Mouse (Mus musculus) MEL (cell line): ENCODE results near the gene Fam114a2. TPM values are rescaled to one million over a fixed set of nuclear protein-coding genes. Genes with fewer than 3 reads are reported as not detected.

Source experiments
- DNase-seq: peaks from one replicate; pipeline ENCODE4 v3.0.0; 2011; ENCODE audit warnings: low read depth, low spot score
- H3K27ac ChIP-seq: 2 replicates; pipeline ENCODE4 v1.5.1; 2012; ENCODE audit warnings: low read depth, mild to moderate bottlenecking, control low read depth, low read length, moderate library complexity; ENCODE audit not compliant: control insufficient read depth
- H3K27me3 ChIP-seq, 2 experiments: fragments of 150-350 bp in 1 of 2; sonication (generic) in 1 of 2; 2 replicates each; pipeline ENCODE4 v1.6.1; 2012; ENCODE audit warnings: low read length in 2 of 2, mild to moderate bottlenecking in 2 of 2, improper control_type of control experiment in 1 of 2, moderate library complexity in 1 of 2; ENCODE audit not compliant: insufficient read depth in 2 of 2, control insufficient read depth in 1 of 2
- H3K36me3 ChIP-seq, 2 experiments: 2 replicates each; pipeline ENCODE4 v1.6.1; 2012 to 2014; ENCODE audit warnings: low read length in 2 of 2, improper control_type of control experiment in 1 of 2, inconsistent platforms in 1 of 2, mild to moderate bottlenecking in 1 of 2; ENCODE audit not compliant: insufficient read depth in 2 of 2, control insufficient read depth in 1 of 2
- H3K4me1 ChIP-seq, 2 experiments: fragments of 150-350 bp in 1 of 2; sonication (generic) in 1 of 2; 2 replicates each; pipeline ENCODE4 v1.6.1; 2012; ENCODE audit warnings: low read length in 2 of 2, improper control_type of control experiment in 1 of 2, mild to moderate bottlenecking in 1 of 2; ENCODE audit not compliant: insufficient read depth in 2 of 2, control insufficient read depth in 1 of 2
- H3K4me3 ChIP-seq, 2 experiments: fragments of 150-350 bp in 1 of 2; sonication (generic) in 1 of 2; 2 replicates each; pipeline ENCODE4 v1.5.1; 2012; ENCODE audit warnings: low read depth in 2 of 2, low read length in 2 of 2, mild to moderate bottlenecking in 2 of 2, moderate library complexity in 2 of 2, control low read depth in 1 of 2, improper control_type of control experiment in 1 of 2; ENCODE audit not compliant: control insufficient read depth in 1 of 2, insufficient read depth in 1 of 2
- H3K79me2 ChIP-seq: 2 replicates; pipeline ENCODE4 v1.6.1; 2012; ENCODE audit warnings: mild to moderate bottlenecking, low read length, moderate library complexity; ENCODE audit not compliant: control insufficient read depth, poor library complexity, insufficient read depth
- H3K9ac ChIP-seq: 2 replicates; pipeline ENCODE4 v1.6.1; 2012; ENCODE audit warnings: low read depth, mild to moderate bottlenecking, control low read depth, low read length, moderate library complexity; ENCODE audit not compliant: control insufficient read depth, poor library complexity, severe bottlenecking
- H3K9me3 ChIP-seq: fragments of 150-350 bp; sonication (generic); replicated peaks from 2 replicates; pipeline ENCODE4 v1.6.1; 2012; ENCODE audit warnings: mild to moderate bottlenecking, low read length, improper control_type of control experiment, moderate library complexity; ENCODE audit not compliant: insufficient read depth
- CHD1 ChIP-seq: IDR thresholded peaks from 2 replicates; pipeline ENCODE4 v1.6.1; 2012; ENCODE audit warnings: low read depth, mild to moderate bottlenecking, inconsistent platforms, low read length, improper control_type of control experiment
- CTCF ChIP-seq, 3 experiments: IDR thresholded peaks in 2 of 3; conservative IDR thresholded peaks in 1 of 3; 2 replicates each; pipeline ENCODE4 v1.5.1; 2011 to 2012; ENCODE audit warnings: low read length in 3 of 3, low read depth in 2 of 3, mild to moderate bottlenecking in 2 of 3, improper control_type of control experiment in 1 of 3, inconsistent platforms in 1 of 3, mixed read lengths in 1 of 3, moderate library complexity in 1 of 3; ENCODE audit not compliant: control insufficient read depth in 1 of 3, insufficient read depth in 1 of 3, poor library complexity in 1 of 3, severe bottlenecking in 1 of 3
- E2F4 ChIP-seq: IDR thresholded peaks from 2 replicates; pipeline ENCODE4 v1.6.1; 2011; ENCODE audit warnings: low read depth, low read length, improper control_type of control experiment, borderline replicate concordance
- ELF1 ChIP-seq: IDR thresholded peaks from 2 replicates; pipeline ENCODE4 v1.6.1; 2014; ENCODE audit warnings: low read depth, mild to moderate bottlenecking, inconsistent platforms, low read length, improper control_type of control experiment, moderate library complexity
- EP300 ChIP-seq, 2 experiments: IDR thresholded peaks; 2 replicates each; pipeline ENCODE4 v1.6.1; 2011; ENCODE audit warnings: improper control_type of control experiment in 2 of 2, low read length in 2 of 2, low read depth in 1 of 2, mild to moderate bottlenecking in 1 of 2
- GATA1 ChIP-seq: IDR thresholded peaks from 2 replicates; pipeline ENCODE4 v1.6.1; 2011; ENCODE audit warnings: low read depth, low read length, improper control_type of control experiment
- MAZ ChIP-seq: IDR thresholded peaks from 2 replicates; pipeline ENCODE4 v1.6.1; 2012; ENCODE audit warnings: low read depth, mild to moderate bottlenecking, inconsistent platforms, low read length, improper control_type of control experiment
- MXI1 ChIP-seq: IDR thresholded peaks from 2 replicates; pipeline ENCODE4 v1.6.1; 2011; ENCODE audit warnings: mild to moderate bottlenecking, low read depth, low read length, improper control_type of control experiment
- MYB ChIP-seq: IDR thresholded peaks from 2 replicates; pipeline ENCODE4 v1.6.1; 2011; ENCODE audit warnings: mild to moderate bottlenecking, low read depth, low read length, improper control_type of control experiment
- MYC ChIP-seq: IDR thresholded peaks from 2 replicates; pipeline ENCODE4 v1.6.1; 2011; ENCODE audit warnings: low read depth, mild to moderate bottlenecking, low read length, improper control_type of control experiment, moderate library complexity
- POLR2A ChIP-seq, 2 experiments: IDR thresholded peaks; 2 replicates each; pipeline ENCODE4 v1.6.1; 2011 to 2012; ENCODE audit warnings: low read length in 2 of 2, mild to moderate bottlenecking in 2 of 2, control low read depth in 1 of 2, improper control_type of control experiment in 1 of 2, low read depth in 1 of 2, moderate library complexity in 1 of 2; ENCODE audit not compliant: control insufficient read depth in 1 of 2, insufficient read depth in 1 of 2, poor library complexity in 1 of 2
- RCOR1 ChIP-seq: IDR thresholded peaks from 2 replicates; pipeline ENCODE4 v1.6.1; 2012; ENCODE audit warnings: low read depth, mild to moderate bottlenecking, inconsistent platforms, low read length, improper control_type of control experiment
- SIN3A ChIP-seq: IDR thresholded peaks from 2 replicates; pipeline ENCODE4 v1.6.1; 2012; ENCODE audit warnings: low read length, improper control_type of control experiment, inconsistent platforms
- TAL1 ChIP-seq: IDR thresholded peaks from 2 replicates; pipeline ENCODE4 v1.6.1; 2012; ENCODE audit warnings: mild to moderate bottlenecking, inconsistent platforms, low read length, moderate library complexity, mixed read lengths
- TCF12 ChIP-seq: IDR thresholded peaks from 2 replicates; pipeline ENCODE4 v1.6.1; 2014; ENCODE audit warnings: low read depth, mild to moderate bottlenecking, inconsistent platforms, low read length, improper control_type of control experiment, moderate library complexity
- USF2 ChIP-seq, 2 experiments: IDR thresholded peaks; 2 replicates each; pipeline ENCODE4 v1.6.1; 2011 to 2012; ENCODE audit warnings: improper control_type of control experiment in 2 of 2, low read length in 2 of 2, borderline replicate concordance in 1 of 2, inconsistent platforms in 1 of 2, low read depth in 1 of 2, mild to moderate bottlenecking in 1 of 2; ENCODE audit not compliant: insufficient read depth in 1 of 2
- ZNF384 ChIP-seq: IDR thresholded peaks from 2 replicates; pipeline ENCODE4 v1.6.1; 2012; ENCODE audit warnings: low read depth, mild to moderate bottlenecking, inconsistent platforms, low read length, improper control_type of control experiment
- polyA plus RNA-seq, 2 experiments: library from polyadenylated mRNA; stranded (reverse) in 1 of 2; unstranded in 1 of 2; fragments of >175 nt in 1 of 2; fragments of >200 nt in 1 of 2; gene quantifications; 2 replicates each; pipeline versions ENCODE4 v1.2.1 to v1.2.4; 2012; ENCODE audit warnings: low replicate concordance in 2 of 2, low read depth in 1 of 2; ENCODE audit not compliant: insufficient read length in 2 of 2, insufficient read depth in 1 of 2, missing spikeins in 1 of 2
- total RNA-seq: library from RNA; depleted of rRNA; stranded (reverse); fragments of 300-350 nt; gene quantifications from 2 replicates; pipeline ENCODE4 v1.2.3, GENCODE M21; 2012

Gene Fam114a2
- total and polyA plus RNA-seq, 3 experiments: 39.5 to 42.3 TPM; not detected in 1

- no peaks in the 10 kb centered on the region for H3K9me3 ChIP-seq
- DNase-seq: peak; percentile 77
- no peaks in the 10 kb centered on the region for H3K27me3 ChIP-seq
- H3K4me1 ChIP-seq: peaks cover 0 to 5% of the 10 kb centered on the region in 2 experiments; a peak in 1 of 4 replicates
- TF ChIP-seq MXI1 (no peak), MYC (no peak), ELF1 (no peak), ZNF384 (no peak)
- TF ChIP-seq, all 39 proteins: peak for 0
- no peak overlapping the region for H3K27ac ChIP-seq
- H3K4me3 ChIP-seq: no peak overlapping the region
- H3K79me2 ChIP-seq: no peaks in the 10 kb centered on the region
- H3K36me3 ChIP-seq: 0 out of 4 replicates have a peak, but pooled peaks cover 0 to 2% of the 10 kb centered on the region in 2 experiments
- no peak overlapping the region for H3K9ac ChIP-seq
These were observed 48.4 kb downstream of the Fam114a2 start for GRCm38 (mm10) chr11:57470056-57470455.

DNA sequence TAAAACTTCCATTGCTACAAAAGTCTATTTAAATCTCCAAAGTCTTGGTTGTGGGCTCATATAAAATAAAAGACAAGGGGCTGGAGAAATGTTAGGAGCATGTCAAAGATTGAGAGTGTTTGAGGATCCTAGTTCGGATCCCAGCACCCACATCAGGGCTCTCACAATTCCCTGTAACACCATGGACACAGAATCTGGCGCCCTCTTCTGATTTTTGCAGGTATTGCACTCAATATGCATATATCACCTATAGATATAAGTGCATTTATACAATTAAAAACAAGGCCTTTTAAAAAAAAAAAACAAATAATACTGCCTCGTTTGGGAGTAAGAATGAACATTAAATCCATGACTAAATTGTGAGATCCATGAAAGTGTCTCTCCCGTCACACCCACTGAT lies 49.7 kb downstream of the Fam114a2 start:
- H3K9me3 ChIP-seq: no peaks in the 10 kb centered on the region
- H3K27me3 ChIP-seq: no peaks in the 10 kb centered on the region
- 0 out of 4 replicates have a peak, but pooled peaks cover 0 to 2% of the 10 kb centered on the region in 2 experiments for H3K36me3 ChIP-seq
- no peak for DNase-seq
- no peak overlapping the region for H3K27ac ChIP-seq
- H3K9ac ChIP-seq: no peak overlapping the region
- H3K79me2 ChIP-seq: no peaks in the 10 kb centered on the region
- H3K4me3 ChIP-seq: no peak overlapping the region
- peaks cover 0 to 5% of the 10 kb centered on the region in 2 experiments; a peak in 1 of 4 replicates for H3K4me1 ChIP-seq
- no peak for TF ChIP-seq EP300 (IDR thresholded peaks at IDR 0.05; ENCODE audit: low read depth in 1 of 2, low read length in 2 of 2)
- no peak for TF ChIP-seq POLR2A (IDR thresholded peaks at IDR 0.05; ENCODE audit: control insufficient read depth in 1 of 2, insufficient read depth in 1 of 2, low read depth in 1 of 2, low read length in 2 of 2, poor library complexity in 1 of 2)
- TF ChIP-seq MXI1: no peak
- TF ChIP-seq CHD1: no peak
- no peak for TF ChIP-seq TAL1
- no peak for TF ChIP-seq CTCF (IDR thresholded peaks at IDR 0.05 in 2 of 3, conservative IDR thresholded peaks at IDR 0.05 in 1 of 3; ENCODE audit: control insufficient read depth in 1 of 3, insufficient read depth in 1 of 3, low read depth in 2 of 3, low read length in 3 of 3, poor library complexity in 1 of 3, severe bottlenecking in 1 of 3)
- no peak for TF ChIP-seq ELF1
- TF ChIP-seq RCOR1: no peak
- no peak for TF ChIP-seq MYB
- TF ChIP-seq TCF12: no peak
- no peak for TF ChIP-seq E2F4
- TF ChIP-seq MAZ: no peak
- TF ChIP-seq MYC: no peak
- TF ChIP-seq USF2 (IDR thresholded peaks at IDR 0.05; ENCODE audit: borderline replicate concordance in 1 of 2, insufficient read depth in 1 of 2, low read depth in 1 of 2, low read length in 2 of 2): no peak
- no peak for TF ChIP-seq SIN3A
- TF ChIP-seq ZNF384: no peak
- no peak for TF ChIP-seq GATA1
